Mouse (Mus musculus) spleen, embryonic (tissue): ENCODE data around the gene Agtpbp1.
"Not testable (repeated sequence)": the region's sequence is repeated elsewhere in the genome, so short reads cannot be mapped to it uniquely, and the experiment has no call there.

Experiments used
- CTCF ChIA-PET: fragments of 350-600 bp; sonication (Branson Sonifier 250); formaldehyde crosslinking; loops from one replicate; lab custom pipeline; 2022; lab: Charles Lee

The Agtpbp1 gene

DNA sequence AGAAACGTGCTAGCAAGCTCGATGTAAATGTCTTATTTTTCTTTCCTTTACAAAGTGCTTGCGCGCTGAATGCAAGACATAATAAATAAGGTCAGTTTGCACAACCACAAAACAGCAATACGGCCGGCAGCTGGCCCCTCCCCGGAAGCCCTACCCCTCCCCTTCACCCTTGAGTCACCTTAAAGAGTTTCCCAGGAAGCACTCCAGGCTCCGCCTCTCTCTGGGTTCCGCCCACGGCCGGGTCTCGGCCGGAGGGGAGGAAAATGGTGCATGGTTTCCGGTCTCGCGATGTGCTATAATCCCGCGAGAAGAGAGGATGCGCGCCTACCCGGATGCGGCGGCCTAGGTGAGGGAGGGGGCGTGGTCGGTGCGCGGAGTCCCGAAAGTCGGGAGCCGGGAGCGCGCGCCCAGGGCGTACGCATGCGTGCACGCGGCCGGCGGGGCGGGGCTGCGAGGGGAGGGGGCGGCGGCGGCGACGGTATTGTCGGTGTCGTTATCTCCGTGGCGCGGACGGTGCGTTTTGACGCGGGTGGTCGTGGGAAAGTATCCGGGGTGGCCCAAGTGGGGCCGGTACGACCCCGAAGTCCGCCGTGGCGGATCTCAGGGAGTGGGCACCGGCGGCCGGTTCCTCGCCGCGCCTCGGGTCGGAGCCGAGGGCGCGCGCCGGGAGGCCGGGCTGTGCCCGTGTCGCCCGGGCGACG, at the start of gene Agtpbp1, which contains the start of gene Naa35:
Gene Agtpbp1, minus strand, starts transcription at position 281 of the 701 bp plus-strand sequence.
Gene Naa35, plus strand, starts transcription at position 313 of the 701 bp plus-strand sequence.
- CTCF ChIA-PET: interaction anchor here (0.6 to 1.1 kb wide), 2 partner anchors 27 to 1489 kb away, joined by 3 to 4 read pairs; no protein-coding TSS in a partner anchor

DNA sequence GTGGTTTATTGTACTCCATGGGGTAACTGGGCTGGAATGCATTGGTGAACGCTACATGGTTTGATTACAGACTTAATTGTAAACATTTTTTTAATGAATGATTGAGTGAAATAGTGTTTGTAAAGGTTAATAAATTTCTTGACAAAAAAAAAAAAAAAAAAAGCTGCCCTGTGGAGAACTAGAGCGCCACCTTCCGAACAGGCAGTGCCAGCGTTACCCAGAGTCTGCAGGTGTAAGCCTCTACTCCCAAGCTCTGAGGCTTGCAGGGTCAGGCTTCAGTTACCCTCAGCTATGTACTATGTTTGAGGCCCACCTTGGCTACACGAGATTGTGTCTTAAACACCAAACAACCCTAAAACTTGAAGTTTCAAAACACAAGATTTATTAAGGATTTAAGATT, 49.6 kb upstream of the Agtpbp1 start:
- CTCF ChIA-PET: interaction anchor here (0.6 kb wide), 2 partner anchors 12 to 21 kb away, joined by 3 to 4 read pairs; no protein-coding TSS in a partner anchor

DNA sequence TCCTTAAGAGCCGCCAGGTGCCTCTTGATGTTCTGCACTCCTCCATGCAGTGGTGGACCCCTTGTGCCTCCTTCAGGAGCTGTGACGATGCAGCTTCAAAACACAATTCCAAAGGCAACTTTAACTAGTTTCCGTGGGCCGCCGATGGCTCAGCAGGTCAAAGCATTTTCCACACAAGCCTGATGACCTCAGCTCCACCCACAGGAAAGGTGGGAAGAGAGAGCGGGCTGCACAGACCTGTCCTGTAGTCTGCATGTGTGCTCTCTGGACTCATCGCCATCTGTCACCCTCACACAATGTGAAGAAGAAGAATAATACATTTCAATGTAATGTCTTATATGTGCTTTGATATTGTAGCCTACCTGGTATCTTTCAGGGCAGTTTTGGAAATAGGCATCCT, 41.7 kb upstream of the Agtpbp1 start:
- CTCF ChIA-PET: no interaction called here

DNA sequence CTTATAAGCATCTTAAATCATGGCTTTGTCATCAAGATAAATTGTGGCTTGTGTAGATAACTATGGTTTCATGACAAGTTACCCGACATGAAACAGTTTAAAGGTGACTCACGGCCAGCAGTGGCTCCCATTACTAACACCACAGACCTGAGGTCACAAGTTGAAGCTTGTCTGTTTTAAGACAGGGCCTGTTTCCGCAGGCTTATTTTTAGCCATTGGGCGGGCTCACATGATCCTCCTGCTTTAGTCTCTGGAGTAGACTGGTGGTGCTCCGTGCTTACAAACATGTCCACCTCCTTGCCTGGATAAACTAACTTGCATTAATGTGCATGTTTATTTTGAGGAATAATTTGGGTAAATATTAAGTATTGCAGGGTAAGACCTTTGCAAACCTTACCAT, 39.9 kb upstream of the Agtpbp1 start:
- CTCF ChIA-PET: no interaction called here

DNA sequence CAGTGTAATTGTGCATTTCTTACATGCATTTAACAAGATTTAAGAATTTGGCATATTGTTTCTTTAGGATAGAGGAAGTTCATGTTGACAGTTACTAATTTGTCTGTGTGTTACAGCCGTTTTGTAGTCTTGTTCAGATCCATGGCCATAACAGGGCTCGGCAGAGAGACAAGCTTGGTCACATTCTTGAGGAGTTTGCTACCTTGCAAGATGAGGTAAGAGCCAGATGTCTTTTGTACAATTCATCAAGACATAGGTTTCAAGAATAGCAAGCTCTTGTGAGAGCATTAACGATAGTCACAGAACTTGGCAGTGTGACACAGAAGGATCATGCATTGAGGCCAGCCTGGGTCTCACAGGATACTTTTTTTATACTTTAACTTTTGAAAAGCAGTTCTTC, 39.4 kb upstream of the Agtpbp1 start:
- CTCF ChIA-PET: no interaction called here

DNA sequence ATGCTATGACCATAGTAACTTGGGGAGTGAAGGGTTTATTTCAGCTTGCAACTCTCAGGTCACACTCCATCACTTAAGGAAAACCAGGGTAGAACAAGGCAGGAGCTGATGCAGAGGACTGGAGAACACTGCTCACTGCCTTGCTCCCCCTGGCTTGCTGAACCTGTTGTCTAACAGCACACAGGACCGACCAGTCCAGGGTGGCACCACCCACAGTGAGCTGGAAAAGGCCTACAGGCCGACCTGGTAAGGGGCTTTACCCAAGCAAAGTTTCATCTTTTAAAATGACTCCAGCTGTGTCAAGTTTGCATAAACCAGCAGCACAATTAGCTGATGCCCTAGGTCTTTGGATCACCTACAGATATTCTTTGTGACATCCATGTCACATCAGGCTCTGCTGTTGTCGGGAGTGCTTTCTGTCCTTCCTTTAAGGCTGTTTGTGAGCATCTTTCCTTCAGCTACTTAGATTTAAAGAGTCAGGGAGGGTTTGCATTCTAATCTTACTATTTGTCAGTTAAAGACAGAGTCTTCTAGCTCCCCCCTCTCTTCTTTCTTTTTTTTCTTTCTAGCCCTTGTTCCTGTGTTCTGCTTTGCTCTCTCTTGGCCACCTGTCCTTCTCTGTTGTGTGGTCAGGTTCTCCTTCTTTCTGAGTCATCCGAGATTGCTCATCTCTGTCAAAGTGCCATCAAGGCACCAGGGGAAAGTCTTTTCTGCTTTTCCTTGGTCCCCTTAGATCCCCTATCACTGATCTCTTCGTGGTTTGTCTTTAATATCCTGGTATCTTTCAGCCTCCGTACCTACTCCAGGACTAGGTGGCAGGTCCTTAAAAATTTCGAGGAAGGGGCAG, 36.8 kb upstream of the Agtpbp1 start:
- CTCF ChIA-PET: no interaction called here

DNA sequence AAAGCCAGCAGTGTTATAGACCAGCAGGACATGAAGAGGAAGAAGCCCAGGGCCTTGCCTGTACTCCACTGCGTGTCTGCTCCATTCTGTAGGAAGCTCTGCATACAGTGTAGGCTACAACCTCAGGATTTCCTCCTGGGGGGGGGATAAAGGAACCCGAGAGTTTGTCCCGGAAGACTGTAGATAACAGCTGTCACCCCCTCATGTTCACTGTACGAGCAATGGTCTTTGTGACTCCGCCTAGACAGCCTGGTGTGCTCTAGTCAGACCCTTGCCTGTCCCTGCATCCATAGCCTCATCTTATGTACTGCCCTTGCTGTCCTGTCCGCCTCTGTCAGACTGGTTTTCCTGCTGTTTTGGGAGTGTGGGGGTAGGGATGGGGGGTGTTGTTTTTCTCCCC, 33.4 kb upstream of the Agtpbp1 start:
- CTCF ChIA-PET: no interaction called here

DNA sequence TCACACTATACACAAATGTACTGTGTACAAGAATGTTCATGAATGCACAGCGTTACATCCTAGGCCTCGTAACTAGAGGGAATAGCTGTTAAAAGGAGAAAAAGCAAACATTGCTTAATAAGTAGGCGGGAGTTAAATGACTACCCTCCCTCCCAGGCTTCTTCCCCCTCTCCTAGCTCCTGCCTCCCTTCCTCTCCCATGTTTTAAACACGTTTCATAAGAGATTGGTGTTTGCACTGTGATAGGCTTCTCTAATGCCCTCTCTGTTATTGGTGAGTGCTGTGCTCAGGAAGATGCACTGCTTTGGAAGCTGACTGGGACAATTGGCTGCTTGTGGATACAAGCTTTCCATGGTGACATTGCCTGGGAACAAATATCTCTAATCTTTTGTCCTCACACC, 30.5 kb upstream of the Agtpbp1 start:
- CTCF ChIA-PET: no interaction called here

DNA sequence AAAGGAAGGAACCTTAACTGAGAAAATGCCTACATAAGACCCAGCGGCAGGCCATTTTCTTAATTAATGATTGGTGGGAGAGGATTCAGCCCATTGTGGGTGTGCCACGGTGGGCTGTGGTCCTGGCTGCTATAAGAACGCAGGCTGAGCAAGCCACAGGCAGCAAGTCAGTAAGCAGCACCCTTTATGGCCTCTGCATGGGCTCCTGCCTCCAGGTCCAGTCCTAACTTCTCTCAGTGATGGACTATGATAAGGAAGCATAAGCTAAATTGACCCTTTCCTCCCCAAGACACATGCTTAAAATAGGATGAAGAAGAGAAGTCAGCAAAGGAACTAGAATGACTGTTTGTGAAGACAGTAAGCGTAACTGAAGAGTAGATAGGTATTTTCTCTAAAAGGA, 30.1 kb upstream of the Agtpbp1 start:
- CTCF ChIA-PET: no interaction called here

DNA sequence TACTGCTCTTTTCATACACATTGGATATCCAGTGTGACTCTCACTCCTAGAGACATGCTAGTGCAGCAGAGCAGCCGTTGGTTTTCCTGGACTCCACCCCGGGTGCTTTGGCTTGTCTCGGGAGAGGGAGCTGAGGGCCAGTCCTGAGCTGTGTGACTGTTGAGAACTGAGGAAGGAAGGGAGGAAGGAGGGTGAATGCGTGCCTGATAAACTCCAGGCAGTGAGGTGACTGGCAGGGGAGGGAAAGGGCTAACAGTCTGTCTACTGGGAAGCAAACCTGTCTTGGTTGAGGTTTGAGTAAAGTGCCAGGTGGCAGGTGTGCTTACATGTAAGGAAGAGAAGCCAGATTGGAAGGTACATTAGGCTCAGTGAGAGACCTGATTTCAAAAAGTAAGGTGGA, 28.8 kb upstream of the Agtpbp1 start:
- CTCF ChIA-PET: no interaction called here

DNA sequence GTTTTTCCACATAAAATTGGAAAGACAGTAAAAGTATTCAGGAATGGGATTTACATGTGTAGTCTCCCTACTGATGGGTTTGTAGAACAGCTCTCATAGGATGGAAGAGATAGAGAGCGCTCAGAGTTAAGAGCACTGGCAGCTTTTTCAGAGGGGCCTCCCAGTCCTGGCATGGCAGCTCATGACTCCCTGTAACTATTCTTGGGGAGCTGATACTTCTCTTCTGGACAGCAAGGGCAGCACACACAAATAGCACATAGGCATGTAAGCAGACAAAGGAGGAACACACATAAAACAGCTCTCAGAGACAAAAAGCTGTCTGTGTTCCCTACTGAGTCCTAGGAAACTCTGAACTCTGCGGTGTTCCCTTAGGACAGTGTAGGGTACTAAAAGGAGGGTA, 25.4 kb upstream of the Agtpbp1 start:
- CTCF ChIA-PET: no interaction called here

DNA sequence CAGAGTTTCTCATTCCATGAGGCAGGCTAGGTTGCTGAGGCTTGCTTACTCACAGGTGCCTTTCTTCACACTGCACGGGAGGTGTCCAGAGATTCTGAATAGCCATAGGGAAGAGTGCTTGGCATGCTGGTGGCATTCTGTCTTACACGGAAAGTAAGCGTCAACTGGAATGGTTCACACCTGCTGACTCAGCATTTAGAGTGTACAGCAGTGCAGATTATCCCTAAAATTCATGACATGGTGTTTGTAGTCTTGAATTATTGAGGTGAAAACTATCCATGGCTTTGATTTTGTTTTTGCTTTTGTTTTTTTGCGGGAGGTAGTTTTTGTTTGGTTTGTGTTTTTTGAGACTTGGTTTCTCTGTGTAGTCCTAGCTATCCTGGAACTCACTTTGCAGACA, 24.9 kb upstream of the Agtpbp1 start:
- CTCF ChIA-PET: no interaction called here

DNA sequence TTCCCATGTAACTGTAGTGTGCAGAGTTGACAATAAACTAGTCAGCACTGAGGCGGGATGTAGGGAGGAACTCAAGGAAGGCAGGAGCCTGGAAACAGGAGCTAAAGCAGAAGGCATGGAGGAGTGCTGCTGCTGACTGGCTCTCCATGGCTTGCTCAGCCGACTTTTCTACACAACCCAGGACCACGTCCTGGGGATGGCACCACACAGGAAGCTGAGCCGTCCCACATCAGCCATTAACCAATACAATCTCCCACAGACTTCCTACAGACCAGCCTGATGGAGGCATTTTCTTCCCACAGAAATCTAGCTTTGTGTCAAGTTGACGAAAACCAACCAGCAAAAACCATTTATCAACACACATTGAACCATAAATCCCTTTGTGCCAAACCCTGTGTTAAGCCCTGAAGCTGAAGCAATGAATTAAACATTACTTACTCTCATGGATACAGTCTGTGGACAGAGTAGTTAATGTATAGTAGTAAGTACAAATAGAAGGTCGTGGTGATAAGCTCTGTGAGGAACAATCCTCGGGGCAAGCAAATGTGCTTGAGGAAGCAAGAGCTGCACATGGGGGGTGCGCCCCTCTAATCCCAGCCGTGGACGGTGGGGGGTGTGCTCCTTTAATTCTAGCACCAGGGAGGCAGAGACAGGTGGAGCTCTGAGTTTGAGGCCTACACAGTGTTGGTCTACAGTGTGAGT, 20.3 kb upstream of the Agtpbp1 start:
- CTCF ChIA-PET: no interaction called here

DNA sequence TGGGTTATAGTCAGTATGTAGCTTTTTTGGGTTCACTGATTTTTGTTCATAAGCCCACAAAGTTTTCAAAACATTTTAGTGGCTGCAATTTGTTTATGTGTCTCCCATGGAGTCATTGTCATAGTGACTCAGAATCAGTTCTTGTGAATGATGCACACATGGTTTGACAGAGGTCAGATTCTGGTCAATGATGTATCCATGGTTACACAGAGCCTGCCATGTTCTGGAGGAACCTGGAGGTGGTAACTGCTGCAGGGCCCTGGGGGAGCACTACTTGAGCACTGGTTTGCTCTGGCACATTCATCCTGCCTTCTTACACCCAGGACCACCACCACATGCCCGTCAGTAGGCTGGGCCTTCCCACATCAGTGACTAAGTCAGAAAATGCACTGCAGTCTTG, 19.5 kb upstream of the Agtpbp1 start:
- CTCF ChIA-PET: no interaction called here

DNA sequence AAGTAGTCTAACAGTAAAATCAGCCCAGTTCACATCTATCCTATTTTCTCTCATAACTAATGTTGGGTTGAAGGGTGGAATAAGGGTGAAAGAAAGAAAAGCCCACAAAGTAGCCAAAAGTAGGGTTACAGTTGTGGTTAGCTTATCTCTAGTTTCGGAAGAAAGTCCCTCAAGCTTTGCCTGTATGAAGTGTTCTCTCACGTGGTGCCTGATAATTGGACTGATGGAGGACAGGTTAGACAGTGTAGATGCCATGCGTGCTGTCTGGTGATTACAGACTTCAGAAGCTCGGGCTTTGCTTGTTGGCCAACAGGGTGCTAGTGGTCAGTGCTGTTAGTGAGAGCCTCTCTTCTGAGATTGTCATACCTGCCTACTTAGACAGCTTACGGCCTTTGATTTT, 18.1 kb upstream of the Agtpbp1 start:
- CTCF ChIA-PET: no interaction called here

DNA sequence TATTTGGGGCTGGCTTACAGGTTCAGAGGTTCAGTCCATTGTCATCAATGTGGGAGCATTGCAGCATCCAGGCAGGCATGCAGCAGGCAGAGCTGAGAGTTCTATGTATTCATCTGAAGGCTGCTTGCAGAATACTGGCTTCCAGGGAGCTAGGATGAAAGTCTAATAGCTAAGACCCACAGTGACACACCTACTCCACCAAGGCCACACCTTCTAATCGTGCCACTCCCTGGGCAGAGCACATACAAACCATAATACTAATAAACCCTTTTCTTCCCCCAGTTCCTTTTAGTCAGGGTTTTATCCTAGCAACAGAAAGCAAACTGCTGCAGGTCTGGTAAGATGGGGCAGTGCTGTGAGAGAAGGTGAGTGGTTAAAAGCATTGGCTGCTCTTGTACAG, 7.6 kb upstream of the Agtpbp1 start:
- CTCF ChIA-PET: no interaction called here

DNA sequence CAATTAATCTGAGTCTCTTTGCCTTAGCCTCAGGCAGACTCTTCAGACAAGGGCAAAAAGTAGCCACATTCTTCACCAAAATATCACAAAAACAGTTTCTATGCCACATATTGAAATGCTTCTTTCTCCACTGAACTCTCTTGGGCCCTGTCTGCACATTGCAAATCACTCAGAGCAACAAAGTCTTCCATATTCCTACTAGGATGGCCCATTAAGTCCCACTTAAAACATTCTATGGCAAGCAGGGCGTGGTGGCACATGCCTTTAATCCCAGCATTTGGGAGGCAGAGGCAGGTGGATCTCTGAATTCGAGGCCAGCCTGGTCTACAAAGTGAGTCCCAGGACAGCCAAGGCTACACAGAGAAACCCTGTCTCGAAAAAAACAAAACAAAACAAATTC, 7.0 kb upstream of the Agtpbp1 start:
- CTCF ChIA-PET: not testable (repeated sequence)

DNA sequence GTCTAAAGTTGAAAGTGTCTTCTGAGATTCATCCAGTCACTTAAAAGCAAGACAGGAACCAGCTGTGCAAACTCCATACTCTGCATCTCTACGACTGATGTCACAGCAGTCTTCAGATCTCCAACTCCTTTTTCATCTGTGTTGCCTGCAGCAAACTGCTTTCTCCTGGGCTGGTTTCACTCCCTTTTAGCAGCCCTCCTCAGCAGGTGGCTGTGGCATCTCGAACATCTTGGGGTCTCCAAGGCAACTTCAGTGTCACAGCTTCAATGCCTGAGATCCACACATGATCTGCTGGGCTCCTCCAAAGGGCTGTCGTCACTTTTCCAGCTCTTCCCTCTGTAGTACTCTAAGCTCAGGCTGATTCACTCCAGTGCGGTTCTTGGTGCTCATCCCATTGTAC, 5.7 kb upstream of the Agtpbp1 start:
- CTCF ChIA-PET: no interaction called here

DNA sequence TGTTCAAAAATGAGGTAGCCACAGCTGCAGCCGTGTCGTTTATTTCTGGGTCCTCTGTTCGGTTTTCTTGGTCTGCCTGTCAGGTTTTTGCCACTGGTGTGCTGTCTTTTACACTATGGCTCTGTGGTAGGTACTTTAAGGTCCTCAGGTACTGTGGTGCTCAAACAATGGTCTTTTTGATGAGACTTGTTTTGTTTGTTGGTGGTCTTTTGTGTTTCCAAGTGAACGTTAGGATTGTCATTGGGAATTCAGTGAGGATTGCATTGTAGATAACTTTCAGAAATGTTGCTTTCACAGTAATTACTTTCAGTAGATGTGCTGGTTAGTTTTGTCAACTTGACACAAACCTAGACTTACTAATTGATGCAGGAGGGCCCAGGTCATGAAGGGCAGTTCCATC, 4.6 kb upstream of the Agtpbp1 start:
- CTCF ChIA-PET: no interaction called here

DNA sequence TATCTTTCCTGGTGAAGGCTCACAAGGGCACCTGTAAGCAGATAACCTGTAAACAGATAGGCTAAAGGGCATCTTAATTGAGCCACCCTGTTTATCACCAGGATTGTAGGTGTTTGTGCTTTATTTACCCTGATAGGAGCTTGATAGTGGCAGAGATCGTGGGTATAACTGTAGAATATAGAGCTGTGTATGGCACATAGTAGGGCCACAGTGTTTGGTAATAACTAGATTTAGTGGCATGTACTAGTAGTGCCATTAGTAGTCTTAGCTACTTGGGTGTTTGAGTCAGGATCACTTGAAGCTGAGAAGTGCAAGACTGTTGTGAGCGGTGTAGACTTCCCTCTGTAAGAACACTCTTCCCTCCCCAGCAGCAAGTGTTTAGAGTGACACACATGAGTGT, 2.2 kb upstream of the Agtpbp1 start:
- CTCF ChIA-PET: no interaction called here

DNA sequence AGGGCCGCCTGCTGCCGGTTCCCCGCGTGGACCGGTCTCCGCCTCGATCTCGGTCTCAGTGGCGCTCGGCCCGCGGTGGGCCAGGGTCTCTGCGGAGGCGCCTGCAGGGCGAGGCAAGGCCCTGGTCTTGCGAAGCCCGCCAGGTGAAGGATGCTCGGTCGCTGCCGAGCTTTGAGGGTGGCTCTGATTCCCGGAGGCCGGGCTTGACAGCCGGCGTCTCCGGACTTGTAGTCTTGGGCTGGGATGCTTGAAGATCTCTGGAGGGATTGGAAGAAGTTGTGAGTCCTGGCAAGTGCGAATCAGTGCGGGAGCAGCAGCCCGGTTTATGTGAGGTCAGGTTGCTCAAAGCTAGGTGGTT, 600 bp upstream of the Agtpbp1 start:
- CTCF ChIA-PET: no interaction called here

DNA sequence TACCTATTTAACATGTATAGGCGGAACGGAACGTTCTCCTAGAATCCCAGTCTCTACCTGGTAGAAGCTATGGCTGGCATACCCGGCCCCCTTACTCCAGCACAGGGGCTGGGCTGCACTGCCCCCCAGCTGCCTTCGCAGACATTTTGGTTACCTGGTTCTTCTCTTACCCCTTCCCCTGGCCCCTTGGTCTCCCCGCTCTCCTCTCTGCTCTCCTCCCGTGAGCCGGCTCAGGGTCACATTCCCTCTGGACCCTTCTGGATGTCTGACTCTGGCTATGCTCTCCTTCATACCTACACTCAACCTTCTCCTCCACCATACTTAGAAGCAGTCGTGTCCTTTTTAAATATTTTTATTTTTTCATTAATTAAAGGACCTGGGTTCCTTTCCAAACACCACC, 546 bp downstream of the Agtpbp1 start:
- CTCF ChIA-PET: interaction anchor here (0.6 to 1.1 kb wide), 3 partner anchors 27 to 1488 kb away, joined by 3 to 4 read pairs (median 3); no protein-coding TSS in a partner anchor
